Mouse (Mus musculus) heart, adult 8-10 months (tissue): ENCODE measurements around the gene Esrrg. TPM values are rescaled to one million over a fixed set of nuclear protein-coding genes. Genes with fewer than 3 reads are reported as not detected.

Source experiments
- DNase-seq: peaks from one replicate; pipeline ENCODE4 v3.0.0; 2022; ENCODE audit warnings: low spot score
- total RNA-seq, 4 experiments: library from RNA; stranded (reverse); gene quantifications; 2 replicates each; pipeline ENCODE4 v1.2.4; 2022

Gene Esrrg
- total RNA-seq, 4 experiments from 2014 or later: 44.1 to 47.4 (median 45.1) TPM

DNA sequence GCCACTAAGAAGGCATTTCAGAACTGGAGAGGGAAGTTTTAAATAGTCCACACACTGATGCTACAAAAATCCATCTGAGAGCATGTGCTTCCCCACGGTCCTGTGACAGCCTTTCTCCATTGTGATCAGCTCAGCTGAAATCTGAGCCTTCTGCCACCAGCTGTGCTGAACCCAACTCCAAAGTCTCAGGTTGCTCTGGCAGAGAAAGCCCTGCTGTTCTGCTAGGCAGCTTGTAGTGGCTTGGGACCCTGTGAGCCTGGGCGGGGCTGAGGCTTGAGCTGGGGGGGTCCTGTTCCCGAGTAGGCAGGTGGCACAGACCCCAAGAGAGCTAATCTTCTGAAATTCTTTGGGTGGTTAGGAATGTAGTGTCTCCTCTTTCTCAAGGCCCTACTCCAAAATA is 299.3 kb downstream of the Esrrg start:
- DNase-seq: no peak

- DNase-seq: peak; percentile 71
Observed at GRCm38 (mm10) chr1:187910718-187911117, 302.1 kb downstream of the Esrrg start.

DNA sequence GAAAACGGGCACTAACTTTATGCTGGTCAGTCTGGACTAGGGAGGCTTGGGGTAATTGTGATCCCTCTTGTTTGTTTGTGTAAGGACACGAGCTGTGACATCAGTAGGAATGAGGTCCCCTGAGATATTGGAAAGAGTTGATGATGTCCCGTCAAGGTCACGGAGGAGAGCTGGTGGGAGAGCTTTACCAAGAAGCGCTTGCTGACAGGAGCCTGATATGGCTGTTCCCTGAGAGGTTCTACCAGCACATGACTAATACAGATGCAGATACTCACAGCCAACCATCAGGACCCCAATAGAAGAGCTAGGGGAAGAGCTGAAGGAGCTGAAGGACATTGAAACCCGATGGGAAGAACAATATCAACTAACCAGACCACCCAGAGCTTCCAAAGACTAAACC is 302.6 kb downstream of the Esrrg start:
- no peak for DNase-seq

- DNase-seq: no peak
Observed at GRCm38 (mm10) chr1:187918303-187918702, 309.7 kb downstream of the Esrrg start.

DNA sequence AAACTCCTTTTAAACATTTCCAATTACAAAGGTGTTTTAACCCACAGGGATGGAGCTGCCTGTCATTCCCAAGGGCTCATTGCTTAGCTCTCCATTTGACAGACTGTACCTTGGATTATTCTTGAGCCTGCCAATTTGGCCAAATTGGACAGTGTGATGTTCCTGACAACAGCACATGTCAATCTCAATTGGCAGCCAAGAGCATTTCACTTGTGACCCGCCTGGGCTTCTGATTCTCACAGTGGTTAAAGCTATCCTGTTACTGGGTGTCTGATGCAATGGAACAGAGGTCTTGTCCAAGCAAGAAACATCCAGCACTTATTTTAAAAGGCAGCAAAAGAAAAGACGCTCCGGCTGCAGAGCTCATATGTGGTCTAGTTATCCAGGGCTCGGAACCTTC is 310.3 kb downstream of the Esrrg start:
- DNase-seq: peak; percentile 28

- DNase-seq: no peak
Observed at GRCm38 (mm10) chr1:187920156-187920777, 311.7 kb downstream of the Esrrg start.

DNA sequence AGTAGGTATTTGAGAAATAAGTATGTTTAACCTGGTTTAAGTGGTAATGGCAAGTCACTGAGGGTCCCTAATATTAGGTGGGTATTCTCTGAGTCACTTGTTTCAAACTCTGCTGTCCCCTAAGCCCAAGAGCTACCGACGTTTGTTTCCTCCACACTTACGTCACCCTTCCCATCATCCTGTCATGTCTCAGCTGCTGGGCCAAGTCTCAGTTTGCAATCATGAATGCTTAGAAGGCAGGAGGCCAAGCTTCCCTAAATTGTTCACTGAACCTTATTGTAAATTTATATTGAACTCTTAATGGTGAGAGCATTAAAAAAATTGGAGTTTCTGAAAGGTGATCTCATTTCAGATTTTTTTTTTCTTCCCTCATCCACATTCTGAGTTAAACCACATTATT is 322.6 kb downstream of the Esrrg start:
- DNase-seq: no peak

DNA sequence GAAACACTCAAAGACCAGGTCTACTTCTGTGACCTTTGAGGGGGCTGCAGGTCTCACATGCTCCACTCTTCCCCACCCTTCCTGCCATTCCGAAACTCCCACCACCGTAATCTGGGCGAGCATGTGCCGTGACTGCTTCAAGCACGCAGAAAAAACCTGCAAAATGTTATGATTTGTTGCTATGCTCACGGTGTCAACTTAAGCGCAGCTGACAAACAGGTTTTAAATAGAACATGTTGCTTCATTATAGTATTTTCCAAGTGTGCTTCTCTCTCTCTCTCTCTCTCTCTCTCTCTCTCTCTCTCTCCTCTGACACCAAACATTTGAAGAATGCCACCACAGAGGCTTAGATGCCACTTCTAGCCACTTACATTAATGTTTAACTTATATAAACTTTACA is 330.1 kb downstream of the Esrrg start:
- DNase-seq: peak; percentile 8

- no peak for DNase-seq
Observed at GRCm38 (mm10) chr1:187939078-187939477, 330.5 kb downstream of the Esrrg start.

GRCm38 (mm10) chr1:187951506-187951905 is 342.9 kb downstream of the Esrrg start:
- peak; percentile 40 for DNase-seq

- no peak for DNase-seq
Observed at GRCm38 (mm10) chr1:187956702-187957101, 348.1 kb downstream of the Esrrg start.

- no peak for DNase-seq
Observed at GRCm38 (mm10) chr1:187959192-187959591, 350.6 kb downstream of the Esrrg start.

- DNase-seq: no peak
Observed at GRCm38 (mm10) chr1:187961452-187961851, 352.9 kb downstream of the Esrrg start.

GRCm38 (mm10) chr1:187964829-187965760 is 356.5 kb downstream of the Esrrg start:
- no peak for DNase-seq

DNA sequence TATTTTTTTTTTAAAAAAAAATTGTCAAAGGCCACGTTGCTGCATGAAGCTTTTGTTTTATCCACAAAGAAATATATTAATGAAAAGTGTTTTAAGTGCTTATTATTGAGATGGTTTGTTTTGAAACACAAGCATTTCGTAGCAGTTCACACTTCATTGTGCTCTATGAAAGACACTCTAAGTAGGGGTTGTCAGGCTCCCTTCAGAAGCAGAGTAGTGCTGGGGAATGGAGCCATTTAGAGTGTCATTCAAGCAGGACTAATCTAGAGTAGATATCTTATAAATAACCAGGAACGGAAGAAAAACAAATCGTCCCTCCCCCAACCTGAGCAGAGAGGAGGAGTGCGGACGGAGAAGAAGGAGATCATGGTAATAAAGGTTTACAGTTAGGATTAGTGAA is 357.3 kb downstream of the Esrrg start:
- DNase-seq: no peak

- DNase-seq: no peak
Observed at GRCm38 (mm10) chr1:187968379-187968778, 359.8 kb downstream of the Esrrg start.

DNA sequence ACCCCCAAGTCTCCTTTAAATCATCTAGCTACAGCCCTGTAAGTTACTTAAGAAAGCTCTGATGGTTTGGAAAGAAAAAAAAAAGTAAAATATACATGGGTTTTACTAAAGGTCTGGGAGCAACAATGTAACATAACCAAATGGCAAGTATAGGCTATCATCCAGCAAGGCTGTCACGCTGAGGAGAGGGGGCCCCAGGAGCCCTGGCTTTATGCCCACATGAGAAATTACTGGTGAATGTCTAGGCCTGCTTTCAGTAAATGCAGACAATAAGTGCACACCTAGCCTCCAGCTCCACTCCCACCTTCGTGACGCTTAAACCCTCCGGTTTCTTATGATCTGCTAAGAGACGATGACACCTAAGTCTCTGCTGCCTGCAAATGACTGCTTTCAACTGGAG is 360.9 kb downstream of the Esrrg start:
- DNase-seq: no peak

GRCm38 (mm10) chr1:187974396-187974795 is 365.8 kb downstream of the Esrrg start:
- DNase-seq: peak; percentile 7

DNA sequence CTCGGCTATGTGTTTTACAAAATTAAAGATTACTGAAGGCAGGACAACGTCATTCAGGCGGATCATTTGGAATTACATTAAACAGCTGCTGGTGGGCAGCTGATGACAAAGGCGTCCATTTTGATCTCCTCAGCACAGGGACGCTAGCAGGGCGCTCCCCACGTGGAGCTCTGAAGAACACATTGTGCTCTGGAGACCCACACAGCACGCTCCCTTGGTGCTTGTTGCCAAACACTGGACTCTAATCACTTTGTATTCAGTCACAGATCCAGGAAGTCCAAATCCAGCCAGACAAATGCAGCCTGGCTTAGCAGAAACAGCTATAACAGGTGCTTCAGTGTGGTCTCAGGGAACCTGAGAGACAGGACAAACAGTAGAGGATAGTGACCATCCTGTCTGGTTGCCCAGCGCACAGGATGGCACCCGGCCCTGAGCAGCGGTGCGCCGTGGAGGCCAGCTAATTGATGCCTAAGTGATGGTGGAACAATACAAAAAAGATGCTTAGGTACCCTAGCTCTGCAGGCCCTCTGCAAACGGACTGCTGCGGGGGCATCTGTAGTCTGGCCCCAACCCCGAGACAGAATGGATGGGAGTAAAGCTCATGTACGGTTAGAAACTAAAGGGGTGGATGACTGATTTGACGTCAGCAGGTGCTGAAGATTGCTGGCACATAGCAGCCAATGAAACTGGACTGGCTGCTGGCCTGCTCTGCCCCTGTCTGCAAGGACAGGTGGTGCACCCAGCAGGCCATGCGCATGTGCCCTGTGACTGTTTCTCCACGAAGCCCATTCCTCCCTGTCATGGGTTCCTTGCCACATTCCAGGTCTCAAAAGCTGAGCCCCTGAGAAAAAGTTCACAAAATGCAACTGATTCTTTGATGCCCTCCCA is 367.1 kb downstream of the Esrrg start:
- no peak for DNase-seq

DNA sequence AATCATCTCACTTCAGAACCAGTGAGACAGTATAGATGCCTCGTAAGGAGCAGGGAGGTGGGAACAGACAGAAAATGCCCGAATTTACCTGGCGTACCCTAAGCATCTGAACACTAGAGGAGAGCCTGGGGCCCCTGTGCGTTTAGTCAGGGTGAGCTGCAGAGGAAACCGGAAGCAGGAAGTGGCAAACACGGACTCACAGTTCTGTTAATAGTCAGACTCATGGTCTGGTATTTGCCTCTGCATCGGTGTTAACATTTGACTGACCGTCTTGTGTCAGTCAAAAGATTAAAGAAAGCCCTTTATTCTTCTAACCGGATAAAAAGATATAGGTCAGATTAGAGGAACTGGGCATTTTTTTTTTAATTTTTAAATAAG is 367.8 kb downstream of the Esrrg start:
- DNase-seq: no peak

GRCm38 (mm10) chr1:187981028-187981427 is 372.4 kb downstream of the Esrrg start:
- no peak for DNase-seq

DNA sequence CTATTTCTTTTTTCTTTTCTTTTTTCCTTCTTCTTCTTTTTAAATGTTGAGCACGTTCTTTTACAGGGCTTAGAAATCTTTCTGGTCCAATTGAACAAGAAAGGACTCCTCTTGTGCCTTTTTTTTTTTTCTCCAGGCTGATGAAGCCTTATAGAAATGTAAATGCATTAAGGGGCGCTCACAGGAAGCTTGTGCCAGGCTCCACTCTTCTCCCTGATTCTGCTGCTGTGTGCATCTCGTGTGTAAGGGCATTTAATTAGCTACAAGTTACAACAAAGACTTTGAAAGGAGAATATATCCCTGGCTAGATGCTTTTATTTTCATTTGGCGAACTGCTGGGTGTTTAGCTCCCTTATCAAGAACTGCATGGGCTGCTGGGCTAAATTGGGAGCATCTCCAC is 374.6 kb downstream of the Esrrg start:
- DNase-seq: no peak
